Mouse (Mus musculus): ENCODE measurements at regions not wholly inside any gene's neighbourhood (a gene's known extent, or its start where the extent isn't known, plus 50 kb on each side); places are given as distances from the start of the nearest gene placed in this dataset.

DNA sequence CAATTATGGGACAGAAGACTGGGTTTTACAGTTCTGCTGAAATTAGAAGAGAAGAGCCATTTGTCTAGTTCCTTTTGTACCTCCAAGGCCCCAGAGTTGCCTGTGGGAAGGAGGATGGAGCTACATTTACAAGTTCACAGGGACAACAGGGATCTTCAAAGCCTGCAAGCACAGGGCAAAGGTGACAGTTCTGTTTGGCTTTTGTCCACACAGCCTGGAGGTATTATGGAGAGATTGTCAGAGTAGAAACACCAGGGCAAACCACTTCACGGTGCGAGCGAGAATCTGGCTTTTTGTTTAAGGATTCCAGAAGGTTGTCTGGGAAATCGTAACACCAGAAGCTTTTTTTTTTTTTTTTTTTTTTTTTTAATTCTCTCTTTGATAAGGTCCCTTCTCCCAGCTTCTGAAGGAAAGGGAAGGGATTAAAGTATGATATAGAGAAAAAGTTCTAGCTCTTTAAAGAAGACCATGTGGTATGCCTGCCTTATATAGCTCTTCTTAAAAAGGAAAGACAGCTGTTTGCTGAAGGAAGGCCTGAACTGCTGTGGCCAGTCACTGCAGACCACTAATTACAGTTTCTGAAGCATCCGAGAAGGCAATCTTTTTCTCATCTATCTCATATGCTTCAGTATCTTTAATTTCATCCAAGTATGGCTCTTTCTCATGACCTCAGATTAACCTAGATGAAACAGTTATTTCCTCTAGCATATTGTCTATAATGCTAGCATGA is 551.2 kb upstream of the Slit2 start:
- no peak for TF ChIP-seq CTCF (IDR thresholded peaks at IDR 0.05; ENCODE audit: low read depth)
- TF ChIP-seq EP300 (IDR thresholded peaks at IDR 0.05; ENCODE audit: low read depth), result no peak
